Mouse (Mus musculus) limb, embryonic 10.5 days (tissue): ENCODE measurements around the gene Pard3b. TPM values are rescaled to one million over a fixed set of nuclear protein-coding genes. Genes with fewer than 3 reads are reported as not detected.
A peak's percentile ranks its signal among the peaks of the same experiment; 100 is the strongest.

Experiments
- DNase-seq: peaks from one replicate; pipeline ENCODE4 v3.0.0-alpha.2; 2017; ENCODE audit warnings: low spot score
- H3K27ac ChIP-seq: fragments of 300-500 bp; sonication (generic); 2 replicates; pipeline ENCODE4 v1.5.1; 2016; ENCODE audit warnings: mild to moderate bottlenecking
- H3K27me3 ChIP-seq: fragments of 300-500 bp; sonication (generic); 2 replicates; pipeline ENCODE4 v1.6.1; 2016; ENCODE audit warnings: low read depth, mild to moderate bottlenecking; ENCODE audit not compliant: poor library complexity, severe bottlenecking
- H3K36me3 ChIP-seq: fragments of 300-500 bp; sonication (generic); 2 replicates; pipeline ENCODE4 v1.6.1; 2016; ENCODE audit warnings: mild to moderate bottlenecking, moderate library complexity
- H3K4me1 ChIP-seq: fragments of 300-500 bp; sonication (generic); 2 replicates; pipeline ENCODE4 v1.6.1; 2016
- H3K4me3 ChIP-seq: fragments of 300-500 bp; sonication (generic); 2 replicates; pipeline ENCODE4 v1.5.1; 2016; ENCODE audit warnings: mild to moderate bottlenecking, moderate library complexity
- H3K9me3 ChIP-seq: fragments of 300-500 bp; sonication (generic); replicated peaks from 2 replicates; pipeline ENCODE4 v1.6.1; 2016; ENCODE audit warnings: mild to moderate bottlenecking
- WGBS: fragments of 180-500 bp; shearing (Covaris S2); methylation state at CpG from one replicate; pipeline ENCODE4 v1.1.7; 2016; 5-methylcytosine and 5-hydroxymethylcytosine counted together
- polyA plus RNA-seq: library from polyadenylated mRNA; unstranded; fragments of >200 nt; fragmentation: Nextera tagmentation; extraction: Ambion mirVana; gene quantifications from 2 replicates; pipeline ENCODE4 v1.2.1, GENCODE M21; 2016

Gene Pard3b
- polyA plus RNA-seq, 1 experiment from 2014 or later = 5.0 TPM

GRCm38 (mm10) chr1:61903271-61904007 is 264.8 kb downstream of the Pard3b start:
- 89% methylated on average over 4 of the region's 4 CpGs for WGBS
- Histone ChIP-seq H3K27ac (no peak overlapping the region), H3K4me3 (no peak overlapping the region), H3K36me3 (no peaks in the 10 kb centered on the region), H3K27me3 (no peaks in the 10 kb centered on the region), H3K4me1 (no peaks in the 10 kb centered on the region), H3K9me3 (no peaks in the 10 kb centered on the region)
- DNase-seq = no peak

GRCm38 (mm10) chr1:61904036-61904435 is 265.4 kb downstream of the Pard3b start:
- Histone ChIP-seq H3K27me3 (no peaks in the 10 kb centered on the region), H3K36me3 (no peaks in the 10 kb centered on the region), H3K4me3 (no peak overlapping the region), H3K4me1 (no peaks in the 10 kb centered on the region), H3K9me3 (no peaks in the 10 kb centered on the region), H3K27ac (no peak overlapping the region)
- 76% methylated on average over 4 of the region's 4 CpGs for WGBS
- DNase-seq = no peak

GRCm38 (mm10) chr1:61912931-61913330 is 274.3 kb downstream of the Pard3b start:
- no peaks in the 10 kb centered on the region for H3K36me3 ChIP-seq
- H3K9me3 ChIP-seq = no peaks in the 10 kb centered on the region
- no peak for DNase-seq
- H3K4me1 ChIP-seq = peaks cover 8% of the 10 kb centered on the region; the same call in 1 of the 2 replicates
- H3K4me3 ChIP-seq = no peak overlapping the region
- H3K27me3 ChIP-seq = no peaks in the 10 kb centered on the region
- H3K27ac ChIP-seq = no peak overlapping the region; the same call in 1 of the 2 replicates
- 60% methylated on average over 2 of the region's 2 CpGs for WGBS

- no peak for DNase-seq
- Histone ChIP-seq H3K4me1 (peaks cover 45% of the 10 kb centered on the region), H3K27me3 (0 out of 2 replicates have a peak, but pooled peaks cover 3% of the 10 kb centered on the region), H3K36me3 (no peaks in the 10 kb centered on the region), H3K9me3 (no peaks in the 10 kb centered on the region), H3K4me3 (no peak overlapping the region), H3K27ac (no peak overlapping the region)
- 22% methylated on average over 2 of the region's 2 CpGs for WGBS
These were observed 286.3 kb downstream of the Pard3b start for GRCm38 (mm10) chr1:61924958-61925357.

GRCm38 (mm10) chr1:61925541-61925940 is 286.9 kb downstream of the Pard3b start:
- Histone ChIP-seq H3K27ac (peak overlapping the region; percentile 72), H3K9me3 (no peaks in the 10 kb centered on the region), H3K36me3 (no peaks in the 10 kb centered on the region), H3K27me3 (0 out of 2 replicates have a peak, but pooled peaks cover 3% of the 10 kb centered on the region), H3K4me1 (peaks cover 47% of the 10 kb centered on the region), H3K4me3 (no peak overlapping the region)
- DNase-seq = no peak
- 70% methylated on average over 5 of the region's 5 CpGs for WGBS

GRCm38 (mm10) chr1:61928131-61928761 is 289.6 kb downstream of the Pard3b start:
- Histone ChIP-seq H3K27ac (peak overlapping the region; percentile 81), H3K36me3 (no peaks in the 10 kb centered on the region), H3K4me3 (0 out of 2 replicates have a peak overlapping the region, but pooled peaks have one; percentile 6), H3K9me3 (no peaks in the 10 kb centered on the region), H3K27me3 (0 out of 2 replicates have a peak, but pooled peaks cover 3% of the 10 kb centered on the region), H3K4me1 (peaks cover 47% of the 10 kb centered on the region)
- 41% methylated on average over 7 of the region's 7 CpGs for WGBS
- DNase-seq = no peak

GRCm38 (mm10) chr1:61933574-61933973 is 294.9 kb downstream of the Pard3b start:
- Histone ChIP-seq H3K27ac (no peak overlapping the region), H3K9me3 (no peaks in the 10 kb centered on the region), H3K36me3 (no peaks in the 10 kb centered on the region), H3K4me1 (peaks cover 26% of the 10 kb centered on the region), H3K27me3 (no peaks in the 10 kb centered on the region), H3K4me3 (no peak overlapping the region)
- WGBS = 82% methylated on average over 2 of the region's 2 CpGs
- no peak for DNase-seq

- 75% methylated on average over 4 of the region's 4 CpGs for WGBS
- no peak overlapping the region for H3K4me3 ChIP-seq
- H3K36me3 ChIP-seq = no peaks in the 10 kb centered on the region
- no peaks in the 10 kb centered on the region for H3K9me3 ChIP-seq
- H3K27me3 ChIP-seq = no peaks in the 10 kb centered on the region
- no peak for DNase-seq
- H3K4me1 ChIP-seq = peaks cover 28% of the 10 kb centered on the region
- H3K27ac ChIP-seq = peak overlapping the region; percentile 54
These were observed 296.1 kb downstream of the Pard3b start for GRCm38 (mm10) chr1:61934760-61935159.

GRCm38 (mm10) chr1:61939882-61940281 is 301.3 kb downstream of the Pard3b start:
- no peaks in the 10 kb centered on the region for H3K9me3 ChIP-seq
- no peak overlapping the region for H3K27ac ChIP-seq
- no peaks in the 10 kb centered on the region for H3K27me3 ChIP-seq
- DNase-seq = no peak
- H3K4me1 ChIP-seq = peaks cover 25% of the 10 kb centered on the region
- no peaks in the 10 kb centered on the region for H3K36me3 ChIP-seq
- H3K4me3 ChIP-seq = no peak overlapping the region
- WGBS = 65% methylated on average over 10 of the region's 10 CpGs

- whole genome bisulfite sequencing = 83% methylated on average over 9 of the region's 9 CpGs
These were observed 322.9 kb downstream of the Pard3b start for GRCm38 (mm10) chr1:61961533-61961932.

GRCm38 (mm10) chr1:61962571-61962970 is 323.9 kb downstream of the Pard3b start:
- Histone ChIP-seq H3K36me3 (no peaks in the 10 kb centered on the region), H3K27ac (no peak overlapping the region), H3K4me1 (no peaks in the 10 kb centered on the region), H3K27me3 (no peaks in the 10 kb centered on the region), H3K9me3 (no peaks in the 10 kb centered on the region), H3K4me3 (no peak overlapping the region)
- 92% methylated on average over 4 of the region's 4 CpGs for WGBS
- DNase-seq = no peak

More at GRCm38 (mm10) chr1:61961533-61961932, 322.9 kb downstream of the Pard3b start:
- H3K27me3 ChIP-seq = no peaks in the 10 kb centered on the region
- no peaks in the 10 kb centered on the region for H3K9me3 ChIP-seq
- H3K36me3 ChIP-seq = no peaks in the 10 kb centered on the region
- no peaks in the 10 kb centered on the region for H3K4me1 ChIP-seq
- no peak for DNase-seq
- no peak overlapping the region for H3K4me3 ChIP-seq
- H3K27ac ChIP-seq = no peak overlapping the region

GRCm38 (mm10) chr1:61967124-61967523 is 328.5 kb downstream of the Pard3b start:
- DNase-seq = no peak
- no peaks in the 10 kb centered on the region for H3K4me1 ChIP-seq
- no peaks in the 10 kb centered on the region for H3K36me3 ChIP-seq
- no peaks in the 10 kb centered on the region for H3K27me3 ChIP-seq
- WGBS = 63% methylated on average over 3 of the region's 3 CpGs
- H3K9me3 ChIP-seq = no peaks in the 10 kb centered on the region
- no peak overlapping the region for H3K4me3 ChIP-seq
- no peak overlapping the region for H3K27ac ChIP-seq

GRCm38 (mm10) chr1:61967807-61968206 is 329.2 kb downstream of the Pard3b start:
- H3K4me3 ChIP-seq = no peak overlapping the region
- WGBS = 92% methylated on average over 4 of the region's 4 CpGs
- no peaks in the 10 kb centered on the region for H3K36me3 ChIP-seq
- no peak overlapping the region for H3K27ac ChIP-seq
- H3K4me1 ChIP-seq = no peaks in the 10 kb centered on the region
- no peaks in the 10 kb centered on the region for H3K9me3 ChIP-seq
- no peaks in the 10 kb centered on the region for H3K27me3 ChIP-seq
- no peak for DNase-seq
